18 mouse cellular contexts compared by ENCODE assay signal in the genomic region with DNA sequence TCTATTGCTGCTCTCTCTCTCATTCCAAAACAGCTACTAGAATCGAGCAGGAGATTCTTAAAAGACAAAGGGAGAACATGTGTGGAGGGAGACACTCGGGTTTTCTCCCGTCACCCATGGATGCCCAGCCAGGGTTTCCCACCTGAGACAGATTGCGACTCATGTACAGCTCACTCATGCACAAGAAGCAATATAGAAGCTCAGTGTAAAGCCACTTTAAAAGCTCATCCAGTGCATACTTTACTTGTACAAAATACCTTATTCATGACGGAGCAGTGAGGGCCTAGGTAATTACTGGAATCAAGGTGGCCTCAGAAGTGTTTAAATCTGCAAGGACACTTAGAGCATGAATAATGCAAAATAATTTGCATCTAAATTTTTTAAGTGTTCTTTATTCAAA. TPM values are rescaled to one million over a fixed set of nuclear protein-coding genes. Genes with fewer than 3 reads are reported as not detected.
DNase-seq lines count a peak whose midpoint lies in the region; ATAC-seq lines count a peak whose summit lies in the region.
"Had no signal": no experiment of that assay in that cellular context is flagged by ENCODE, and none has a peak within 500 bp of the region (broad histone marks: within the 10 kb centered on the region; RNA-seq: fewer than 3 reads in every experiment).

No protein-coding gene starts in this region.

- no peaks in the 10 kb centered on the region for H3K27me3 ChIP-seq in forebrain, embryonic 12.5 days
- no peaks in the 10 kb centered on the region for H3K27me3 ChIP-seq in forebrain, embryonic 13.5 days
- no peaks in the 10 kb centered on the region for H3K27me3 ChIP-seq in kidney, embryonic 14.5 days (ENCODE audit: control insufficient read depth, insufficient read depth, low read length)
- H3K27me3 ChIP-seq in lung, embryonic 16.5 days (ENCODE audit: control insufficient read depth, insufficient read depth, low read depth, low read length) = no peaks in the 10 kb centered on the region
- H3K27me3 ChIP-seq in liver, embryonic 13.5 days = no peaks in the 10 kb centered on the region
- H3K27me3 ChIP-seq: CH12.LX; stomach, embryonic 15.5 days had no signal

- 44% methylated on average over 5 of the region's 5 CpGs for WGBS in forebrain, embryonic 12.5 days
- 36% methylated on average over 5 of the region's 5 CpGs for WGBS in forebrain, embryonic 13.5 days
- 44% methylated on average over 5 of the region's 5 CpGs for WGBS in kidney, embryonic 14.5 days
- 48% methylated on average over 5 of the region's 5 CpGs for WGBS in lung, embryonic 16.5 days
- WGBS in liver, embryonic 13.5 days (ENCODE audit: insufficient replicate concordance) = 86% methylated on average over 5 of the region's 5 CpGs

- H3K9ac ChIP-seq in forebrain, embryonic 12.5 days = no peak overlapping the region
- H3K9ac ChIP-seq in forebrain, embryonic 13.5 days = no peak overlapping the region
- no peak overlapping the region for H3K9ac ChIP-seq in kidney, embryonic 14.5 days (ENCODE audit: low read depth, low read length)
- H3K9ac ChIP-seq in lung, embryonic 16.5 days (ENCODE audit: low read length) = peak overlapping the region; percentile 17; the same call in 1 of the 2 replicates
- 0 out of 2 replicates have a peak overlapping the region, but pooled peaks have one; percentile 2 for H3K9ac ChIP-seq in liver, embryonic 13.5 days
- H3K9ac ChIP-seq: stomach, embryonic 15.5 days had no signal

- no peaks in the 10 kb centered on the region for H3K36me3 ChIP-seq in forebrain, embryonic 12.5 days (replicated peaks)
- H3K36me3 ChIP-seq in forebrain, embryonic 13.5 days (ENCODE audit: poor library complexity, severe bottlenecking) = no peaks in the 10 kb centered on the region
- peaks cover 8% of the 10 kb centered on the region; the same call in 1 of the 2 replicates for H3K36me3 ChIP-seq in kidney, embryonic 14.5 days (ENCODE audit: control insufficient read depth, insufficient read depth, low read length)
- peaks cover 2% of the 10 kb centered on the region; the same call in 1 of the 2 replicates for H3K36me3 ChIP-seq in lung, embryonic 16.5 days (ENCODE audit: control insufficient read depth, insufficient read depth, low read length)
- peaks cover 12% of the 10 kb centered on the region; the same call in 1 of the 2 replicates for H3K36me3 ChIP-seq in liver, embryonic 13.5 days
- H3K36me3 ChIP-seq: embryonic facial prominence, embryonic 10.5 days; stomach, embryonic 15.5 days had no signal

- DNase-seq in kidney, postnatal 36 days = no peak
- no peak for DNase-seq in lung, postnatal 4 days
- DNase-seq in liver, embryonic 13.5 days = no peak
- no peak for DNase-seq in adrenal gland, adult (ENCODE audit: inconsistent age in 2 of 2, low spot score in 1 of 2)
- DNase-seq: adrenal gland, postnatal 36 days; cerebellum, postnatal 25 days; heart, postnatal 14 days; kidney, adult 9 months; spleen, adult 18-20 months had no signal

- H3K4me3 ChIP-seq in forebrain, embryonic 12.5 days (replicated peaks) = no peak overlapping the region
- H3K4me3 ChIP-seq in forebrain, embryonic 13.5 days = no peak overlapping the region
- H3K4me3 ChIP-seq in kidney, embryonic 14.5 days (ENCODE audit: low read length) = no peak overlapping the region
- H3K4me3 ChIP-seq in lung, embryonic 16.5 days (ENCODE audit: low read length) = no peak overlapping the region
- H3K4me3 ChIP-seq in liver, embryonic 13.5 days (replicated peaks) = no peak overlapping the region
- H3K4me3 ChIP-seq: embryonic facial prominence, embryonic 10.5 days; myocyte; stomach, embryonic 15.5 days had no signal

- peaks cover 50% of the 10 kb centered on the region for H3K4me1 ChIP-seq in forebrain, embryonic 12.5 days
- H3K4me1 ChIP-seq in forebrain, embryonic 13.5 days = peaks cover 44% of the 10 kb centered on the region
- peaks cover 20% of the 10 kb centered on the region for H3K4me1 ChIP-seq in kidney, embryonic 14.5 days (ENCODE audit: control insufficient read depth, insufficient read depth, low read length)
- peaks cover 20% of the 10 kb centered on the region for H3K4me1 ChIP-seq in lung, embryonic 16.5 days (replicated peaks; ENCODE audit: control insufficient read depth, insufficient read depth, low read length)
- peaks cover 67% of the 10 kb centered on the region for H3K4me1 ChIP-seq in liver, embryonic 13.5 days (replicated peaks)
- H3K4me1 ChIP-seq: stomach, embryonic 15.5 days had no signal

- no peak overlapping the region for H3K4me2 ChIP-seq in forebrain, embryonic 12.5 days
- H3K4me2 ChIP-seq in forebrain, embryonic 13.5 days = no peak overlapping the region
- H3K4me2 ChIP-seq in kidney, embryonic 14.5 days (replicated peaks; ENCODE audit: low read depth, low read length) = no peak overlapping the region
- H3K4me2 ChIP-seq in lung, embryonic 16.5 days (ENCODE audit: low read depth, low read length) = no peak overlapping the region
- no peak overlapping the region for H3K4me2 ChIP-seq in liver, embryonic 13.5 days
- H3K4me2 ChIP-seq: stomach, embryonic 15.5 days had no signal

- no peaks in the 10 kb centered on the region for H3K9me3 ChIP-seq in forebrain, embryonic 12.5 days
- no peaks in the 10 kb centered on the region for H3K9me3 ChIP-seq in forebrain, embryonic 13.5 days (replicated peaks)
- H3K9me3 ChIP-seq in kidney, embryonic 14.5 days (ENCODE audit: control insufficient read depth, low read length) = no peaks in the 10 kb centered on the region
- no peaks in the 10 kb centered on the region for H3K9me3 ChIP-seq in lung, embryonic 16.5 days (ENCODE audit: control insufficient read depth, low read length)
- H3K9me3 ChIP-seq in liver, embryonic 13.5 days (replicated peaks) = no peaks in the 10 kb centered on the region
- H3K9me3 ChIP-seq: embryonic facial prominence, embryonic 10.5 days; stomach, embryonic 15.5 days had no signal

- ATAC-seq in forebrain, embryonic 12.5 days (ENCODE audit: low FRiP score) = no peak
- no peak for ATAC-seq in forebrain, embryonic 13.5 days
- ATAC-seq in kidney, embryonic 14.5 days (ENCODE audit: low FRiP score, low TSS enrichment) = no peak
- ATAC-seq in lung, embryonic 16.5 days (ENCODE audit: low read depth) = no peak
- ATAC-seq in liver, embryonic 13.5 days (ENCODE audit: low read depth) = no peak
- ATAC-seq: activated CD4-positive, CD25-positive, alpha-beta regulatory T cell, adult 4 months had no signal

- H3K27ac ChIP-seq in forebrain, embryonic 12.5 days = 0 out of 2 replicates have a peak overlapping the region, but pooled peaks have one; percentile 25
- no peak overlapping the region for H3K27ac ChIP-seq in forebrain, embryonic 13.5 days
- peak overlapping the region; percentile 37; the same call in 1 of the 2 replicates for H3K27ac ChIP-seq in kidney, embryonic 14.5 days (ENCODE audit: low read depth, low read length)
- peak overlapping the region; percentile 71 for H3K27ac ChIP-seq in lung, embryonic 16.5 days (ENCODE audit: low read length)
- no peak overlapping the region for H3K27ac ChIP-seq in liver, embryonic 13.5 days
- H3K27ac ChIP-seq: embryonic facial prominence, embryonic 10.5 days; stomach, embryonic 15.5 days had no signal

RNA-seq across cellular contexts. Expression of gene Zeb2, which starts 45.9 kb away (rescaled TPM):
- polyA plus RNA-seq in forebrain, embryonic 12.5 days (2016; fragmentation: Nextera tagmentation; extraction: Ambion mirVana) = 63.3 and 74.3 TPM in 2 replicates
- 74.7 and 85.4 TPM in 2 replicates for polyA plus RNA-seq in forebrain, embryonic 13.5 days (2015; fragmentation: Nextera tagmentation; extraction: Ambion mirVana)
- polyA plus RNA-seq in kidney, embryonic 14.5 days (2014; fragmentation: Nextera tagmentation; extraction: Ambion mirVana) = 41.2 and 52.2 TPM in 2 replicates
- polyA plus RNA-seq in lung, embryonic 16.5 days (2015; fragmentation: Nextera tagmentation; extraction: Ambion mirVana) = 77.3 and 84.3 TPM in 2 replicates
- polyA plus RNA-seq in liver, embryonic 13.5 days (2015; fragmentation: Nextera tagmentation; extraction: Ambion mirVana) = 10.1 and 14.1 TPM in 2 replicates

Comparison
In these comparisons a context has a peak if more than half of its experiments do, and no peak if none do; other contexts are left out.
1. H3K27ac ChIP-seq: peak in forebrain, embryonic 12.5 days (single experiment), kidney, embryonic 14.5 days (single experiment) and lung, embryonic 16.5 days (single experiment); none in forebrain, embryonic 13.5 days (single experiment) and liver, embryonic 13.5 days (single experiment).
2. H3K9ac ChIP-seq: peak in lung, embryonic 16.5 days (single experiment) and liver, embryonic 13.5 days (single experiment); none in forebrain, embryonic 12.5 days (single experiment), forebrain, embryonic 13.5 days (single experiment) and kidney, embryonic 14.5 days (single experiment).